In genomic region chr2:121625901-121626300, GRCm38 (mm10) we compare ENCODE assay signal across 12 mouse cellular contexts.
"Had no signal": no experiment of that assay in that cellular context is flagged by ENCODE, and none has a peak within 500 bp of the region (broad histone marks: within the 10 kb centered on the region; RNA-seq: fewer than 3 reads in every experiment).

No protein-coding gene starts in this region.

- DNase-seq: retina, postnatal 1 day; right cerebral cortex, adult 18-20 months; right cerebral cortex, postnatal 14 days; right cerebral cortex, postnatal 25 days; right cerebral cortex, postnatal 4 days; spleen, adult 18-20 months; thymus, adult 18-20 months; thymus, adult 2 months; thymus, postnatal 14 days; thymus, postnatal 25 days; thymus, postnatal 36 days; thymus, postnatal 4 days had no signal
